Mouse (Mus musculus): ENCODE results near the gene Zdhhc7.

The Zdhhc7 gene

DNA sequence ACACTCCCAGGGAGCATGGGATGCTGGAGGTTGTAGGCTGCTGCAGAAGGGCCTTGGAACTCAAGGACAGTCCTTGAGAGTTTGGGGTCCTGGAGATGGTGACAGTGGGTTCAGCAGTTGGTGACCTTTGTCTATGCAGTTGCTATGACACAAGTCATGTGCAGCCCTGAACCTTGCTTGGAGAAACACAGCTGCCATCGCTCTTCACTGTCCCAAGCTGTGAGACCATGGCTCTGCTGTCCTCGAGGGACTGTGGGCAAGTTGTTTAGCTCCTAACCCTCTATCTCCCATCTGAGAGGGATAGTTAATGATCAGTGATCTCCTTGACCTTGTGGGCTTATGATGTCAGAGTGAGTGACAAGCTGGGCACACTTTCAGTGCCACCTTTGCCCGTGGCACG lies 64.7 kb downstream of the Zdhhc7 start:
- in situ Hi-C loops (cut with MboI) = no loop called here

GRCm38 (mm10) chr8:120036111-120036510 lies 65.2 kb downstream of the Zdhhc7 start:
- in situ Hi-C loops (cut with MboI) = no loop called here

GRCm38 (mm10) chr8:120034471-120034870 lies 66.8 kb downstream of the Zdhhc7 start:
- in situ Hi-C loops (cut with MboI) = no loop called here

- in situ Hi-C loops (cut with MboI) = no loop called here
Measured at GRCm38 (mm10) chr8:120032549-120033208, 68.6 kb downstream of the Zdhhc7 start.
